Mouse (Mus musculus) testis, adult 2 months (tissue): Measurements from ENCODE around the gene Nlrx1.

Source experiments
- CTCF ChIP-seq: fragments of 200-500 bp; IDR thresholded peaks from 2 replicates; pipeline ENCODE4 v1.5.1; 2012; ENCODE audit warnings: low read depth, mild to moderate bottlenecking, inconsistent platforms, low read length, moderate library complexity; ENCODE audit not compliant: control insufficient read depth, insufficient read depth, insufficient replicate concordance
- POLR2A ChIP-seq: fragments of 200-500 bp; IDR thresholded peaks from 2 replicates; pipeline ENCODE4 v1.6.1; 2012; ENCODE audit warnings: low read depth, mild to moderate bottlenecking, inconsistent platforms, low read length, moderate library complexity; ENCODE audit not compliant: control insufficient read depth

DNA sequence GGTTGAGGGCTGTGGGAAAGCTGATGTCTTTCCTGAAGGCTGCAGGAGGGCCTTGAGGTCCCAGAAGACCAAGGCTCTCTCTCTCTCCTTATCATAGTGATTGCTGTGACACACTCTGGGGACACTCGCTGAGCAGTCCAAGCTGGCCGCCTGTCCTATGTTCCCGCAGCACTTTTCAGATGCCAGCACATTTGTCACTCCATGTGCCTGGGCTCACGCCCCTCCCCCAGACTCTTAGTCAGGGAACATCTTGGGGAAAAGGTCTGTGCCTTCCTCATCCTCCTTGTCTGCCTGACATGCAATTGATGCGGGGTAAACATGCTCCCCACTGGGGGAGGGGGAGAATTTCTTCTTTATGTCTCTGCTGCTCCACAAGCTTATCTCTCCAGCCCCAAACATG is 14.8 kb upstream of the Nlrx1 start:
- no peak for TF ChIP-seq POLR2A
- TF ChIP-seq CTCF, result no peak
